Mouse (Mus musculus): ENCODE measurements around the gene Irf8. TPM values are rescaled to one million over a fixed set of nuclear protein-coding genes. Genes with fewer than 3 reads are reported as not detected.

The Irf8 gene
- polyA plus RNA-seq, 1 experiment from 2014 or later: 31.8 TPM

DNA sequence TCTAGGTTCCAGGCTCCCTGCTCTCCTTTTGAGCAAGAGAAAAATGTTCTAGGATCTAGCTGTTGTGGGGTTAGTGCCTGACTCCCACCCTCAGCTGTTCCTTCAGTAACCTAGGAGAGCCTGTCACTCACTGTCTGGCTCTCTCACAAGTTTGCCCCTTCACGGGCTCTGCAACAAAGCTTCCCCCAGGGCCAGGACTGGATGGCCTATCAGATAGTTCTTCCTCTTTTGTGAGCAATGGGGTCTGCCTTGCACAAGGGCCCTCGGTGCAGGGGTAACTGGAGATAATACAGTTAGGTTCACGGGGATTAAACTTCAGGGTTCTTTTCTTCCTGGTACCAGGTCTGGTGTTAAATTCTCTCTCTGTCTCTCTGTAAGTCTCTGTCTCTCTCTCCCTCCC lies 30.5 kb downstream of the Irf8 start:
- H3K27me3 ChIP-seq (ENCODE audit: insufficient read depth, low read length): no peaks in the 10 kb centered on the region
- no peaks in the 10 kb centered on the region for H3K36me3 ChIP-seq (replicated peaks; ENCODE audit: insufficient read depth, low read length)
- DNase-seq (no peak), ATAC-seq (no peak)
- TF ChIP-seq EP300 (IDR thresholded peaks at IDR 0.05; ENCODE audit: low read depth) (no peak), CTCF (IDR thresholded peaks at IDR 0.05; ENCODE audit: low read depth) (no peak)
- H3K4me1 ChIP-seq (ENCODE audit: insufficient read depth): peaks cover 6% of the 10 kb centered on the region; the same call in 1 of the 2 replicates
- no peaks in the 10 kb centered on the region for H3K9me3 ChIP-seq (ENCODE audit: low read length)
- WGBS (ENCODE audit: insufficient replicate concordance): 16% methylated on average over 3 of the region's 3 CpGs
- no peak overlapping the region for H3K9ac ChIP-seq (replicated peaks)
- no peak overlapping the region for H3K27ac ChIP-seq (ENCODE audit: low read depth)
- H3K4me3 ChIP-seq (ENCODE audit: low read depth, low read length): no peak overlapping the region
- no peak overlapping the region for H3K4me2 ChIP-seq (ENCODE audit: low read depth, low read length)

GRCm38 (mm10) chr8:120768454-120769218 lies 32.5 kb downstream of the Irf8 start:
- DNase-seq (no peak), ATAC-seq (no peak)
- Histone ChIP-seq H3K36me3 (replicated peaks; ENCODE audit: insufficient read depth, low read length) (no peaks in the 10 kb centered on the region), H3K27me3 (ENCODE audit: insufficient read depth, low read length) (no peaks in the 10 kb centered on the region), H3K9ac (replicated peaks) (no peak overlapping the region), H3K4me2 (ENCODE audit: low read depth, low read length) (no peak overlapping the region), H3K27ac (ENCODE audit: low read depth) (no peak overlapping the region), H3K4me3 (ENCODE audit: low read depth, low read length) (no peak overlapping the region), H3K9me3 (ENCODE audit: low read length) (no peaks in the 10 kb centered on the region), H3K4me1 (ENCODE audit: insufficient read depth) (peaks cover 3% of the 10 kb centered on the region; the same call in 1 of the 2 replicates)
- 39% methylated on average over 12 of the region's 12 CpGs for WGBS (ENCODE audit: insufficient replicate concordance)
- TF ChIP-seq CTCF (IDR thresholded peaks at IDR 0.05; ENCODE audit: low read depth): no peak
- no peak for TF ChIP-seq EP300 (IDR thresholded peaks at IDR 0.05; ENCODE audit: low read depth)

DNA sequence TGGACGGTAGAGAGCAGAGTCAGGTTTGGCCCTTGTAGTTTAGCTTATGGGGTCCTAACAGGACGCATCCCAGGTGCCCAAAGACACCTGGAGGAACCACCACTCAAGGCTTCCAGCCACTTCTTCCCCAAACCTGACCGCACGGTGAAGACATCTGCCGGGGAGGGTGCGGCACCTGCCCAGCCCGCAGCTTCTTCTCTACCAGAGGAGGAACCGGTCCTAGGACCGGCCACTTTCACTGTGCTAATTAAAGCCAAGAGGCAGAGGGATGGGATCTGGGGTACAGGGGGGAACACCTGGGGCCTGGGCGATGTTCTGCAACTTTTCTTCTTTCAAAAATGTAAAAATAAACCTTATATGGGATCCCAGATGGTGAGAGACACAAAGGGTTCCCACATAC lies 41.0 kb downstream of the Irf8 start:
- no peak for DNase-seq
- H3K27me3 ChIP-seq (ENCODE audit: insufficient read depth, low read length): no peaks in the 10 kb centered on the region
- no peaks in the 10 kb centered on the region for H3K36me3 ChIP-seq (replicated peaks; ENCODE audit: insufficient read depth, low read length)
- TF ChIP-seq EP300 (IDR thresholded peaks at IDR 0.05; ENCODE audit: low read depth) (no peak), CTCF (IDR thresholded peaks at IDR 0.05; ENCODE audit: low read depth) (no peak)
- 74% methylated on average over 10 of the region's 10 CpGs for WGBS (ENCODE audit: insufficient replicate concordance)
- no peak overlapping the region for H3K4me3 ChIP-seq (ENCODE audit: low read depth, low read length)
- no peak for ATAC-seq
- H3K9ac ChIP-seq (replicated peaks): no peak overlapping the region
- no peak overlapping the region for H3K4me2 ChIP-seq (ENCODE audit: low read depth, low read length)
- no peak overlapping the region for H3K27ac ChIP-seq (ENCODE audit: low read depth)
- H3K4me1 ChIP-seq (ENCODE audit: insufficient read depth): no peaks in the 10 kb centered on the region
- no peaks in the 10 kb centered on the region for H3K9me3 ChIP-seq (ENCODE audit: low read length)

DNA sequence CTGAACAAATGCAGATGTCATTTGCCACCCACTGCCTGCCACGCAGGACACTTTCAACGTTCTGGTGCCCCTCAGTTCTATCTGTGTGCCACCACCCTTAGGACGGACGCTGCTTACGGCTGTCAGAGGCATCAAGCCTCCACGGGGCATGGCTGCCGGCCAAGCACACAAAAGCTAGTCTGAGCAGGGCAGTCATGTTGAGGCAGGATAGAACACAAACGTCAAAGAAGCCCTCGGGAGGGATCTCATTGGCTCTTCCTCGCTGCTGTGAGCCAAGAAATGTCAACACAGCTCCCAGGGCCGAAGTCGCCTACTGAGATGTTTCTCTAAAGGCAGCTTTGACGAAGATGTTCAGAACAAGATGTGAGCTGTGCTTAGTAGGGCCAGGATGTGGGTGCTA lies 41.6 kb downstream of the Irf8 start:
- no peak overlapping the region for H3K27ac ChIP-seq (ENCODE audit: low read depth)
- no peak for ATAC-seq
- H3K27me3 ChIP-seq (ENCODE audit: insufficient read depth, low read length): no peaks in the 10 kb centered on the region
- H3K4me2 ChIP-seq (ENCODE audit: low read depth, low read length): no peak overlapping the region
- no peak overlapping the region for H3K4me3 ChIP-seq (ENCODE audit: low read depth, low read length)
- no peak for DNase-seq
- H3K4me1 ChIP-seq (ENCODE audit: insufficient read depth): no peaks in the 10 kb centered on the region
- TF ChIP-seq CTCF (IDR thresholded peaks at IDR 0.05; ENCODE audit: low read depth) (no peak), EP300 (IDR thresholded peaks at IDR 0.05; ENCODE audit: low read depth) (no peak)
- H3K36me3 ChIP-seq (replicated peaks; ENCODE audit: insufficient read depth, low read length): no peaks in the 10 kb centered on the region
- H3K9ac ChIP-seq (replicated peaks): no peak overlapping the region
- no peaks in the 10 kb centered on the region for H3K9me3 ChIP-seq (ENCODE audit: low read length)
- WGBS (ENCODE audit: insufficient replicate concordance): 65% methylated on average over 13 of the region's 13 CpGs

DNA sequence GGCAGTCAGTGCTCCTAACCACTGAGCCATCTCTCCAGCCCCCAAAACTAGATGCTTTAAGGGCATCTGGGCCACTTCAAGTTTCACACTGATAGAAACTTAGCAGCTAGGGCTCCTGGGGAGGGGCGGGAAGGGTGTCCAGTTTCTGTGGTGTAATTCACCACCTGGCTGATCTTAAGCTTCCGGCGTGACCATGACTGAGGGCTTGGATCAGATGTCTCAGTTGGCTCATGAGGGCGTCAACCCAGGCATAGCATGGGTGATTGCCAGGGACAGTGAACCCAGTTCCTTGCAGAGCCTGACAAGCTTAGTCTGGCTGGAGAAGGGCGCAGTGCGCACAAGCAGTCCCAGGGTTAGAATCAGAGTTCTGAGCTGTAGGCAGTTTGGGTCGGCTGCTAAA lies 42.9 kb downstream of the Irf8 start:
- H3K9ac ChIP-seq (replicated peaks): no peak overlapping the region
- TF ChIP-seq EP300 (IDR thresholded peaks at IDR 0.05; ENCODE audit: low read depth) (no peak), CTCF (IDR thresholded peaks at IDR 0.05; ENCODE audit: low read depth) (no peak)
- H3K27ac ChIP-seq (ENCODE audit: low read depth): no peak overlapping the region
- H3K9me3 ChIP-seq (ENCODE audit: low read length): no peaks in the 10 kb centered on the region
- no peak for ATAC-seq
- no peaks in the 10 kb centered on the region for H3K36me3 ChIP-seq (replicated peaks; ENCODE audit: insufficient read depth, low read length)
- H3K4me2 ChIP-seq (ENCODE audit: low read depth, low read length): no peak overlapping the region
- WGBS (ENCODE audit: insufficient replicate concordance): 82% methylated on average over 7 of the region's 7 CpGs
- no peaks in the 10 kb centered on the region for H3K4me1 ChIP-seq (ENCODE audit: insufficient read depth)
- H3K4me3 ChIP-seq (ENCODE audit: low read depth, low read length): no peak overlapping the region
- DNase-seq: no peak
- no peaks in the 10 kb centered on the region for H3K27me3 ChIP-seq (ENCODE audit: insufficient read depth, low read length)

- no peak for ATAC-seq
- H3K4me3 ChIP-seq (ENCODE audit: low read depth, low read length): no peak overlapping the region
- H3K4me2 ChIP-seq (ENCODE audit: low read depth, low read length): no peak overlapping the region
- no peaks in the 10 kb centered on the region; the same call in 1 of the 2 replicates for H3K4me1 ChIP-seq (ENCODE audit: insufficient read depth)
- H3K9me3 ChIP-seq (ENCODE audit: low read length): no peaks in the 10 kb centered on the region
- no peaks in the 10 kb centered on the region for H3K27me3 ChIP-seq (ENCODE audit: insufficient read depth, low read length)
- TF ChIP-seq CTCF (IDR thresholded peaks at IDR 0.05; ENCODE audit: low read depth) (no peak), EP300 (IDR thresholded peaks at IDR 0.05; ENCODE audit: low read depth) (no peak)
- 67% methylated on average over 4 of the region's 4 CpGs for WGBS (ENCODE audit: insufficient replicate concordance)
- no peak for DNase-seq
- H3K27ac ChIP-seq (ENCODE audit: low read depth): no peak overlapping the region
- no peak overlapping the region for H3K9ac ChIP-seq (replicated peaks)
- H3K36me3 ChIP-seq (replicated peaks; ENCODE audit: insufficient read depth, low read length): no peaks in the 10 kb centered on the region
Observed at GRCm38 (mm10) chr8:120783781-120784180, 47.6 kb downstream of the Irf8 start.
